Mouse (Mus musculus): ENCODE measurements at regions not wholly inside any gene's neighbourhood (a gene's known extent, or its start where the extent isn't known, plus 50 kb on each side); places are given as distances from the start of the nearest gene placed in this dataset.

DNA sequence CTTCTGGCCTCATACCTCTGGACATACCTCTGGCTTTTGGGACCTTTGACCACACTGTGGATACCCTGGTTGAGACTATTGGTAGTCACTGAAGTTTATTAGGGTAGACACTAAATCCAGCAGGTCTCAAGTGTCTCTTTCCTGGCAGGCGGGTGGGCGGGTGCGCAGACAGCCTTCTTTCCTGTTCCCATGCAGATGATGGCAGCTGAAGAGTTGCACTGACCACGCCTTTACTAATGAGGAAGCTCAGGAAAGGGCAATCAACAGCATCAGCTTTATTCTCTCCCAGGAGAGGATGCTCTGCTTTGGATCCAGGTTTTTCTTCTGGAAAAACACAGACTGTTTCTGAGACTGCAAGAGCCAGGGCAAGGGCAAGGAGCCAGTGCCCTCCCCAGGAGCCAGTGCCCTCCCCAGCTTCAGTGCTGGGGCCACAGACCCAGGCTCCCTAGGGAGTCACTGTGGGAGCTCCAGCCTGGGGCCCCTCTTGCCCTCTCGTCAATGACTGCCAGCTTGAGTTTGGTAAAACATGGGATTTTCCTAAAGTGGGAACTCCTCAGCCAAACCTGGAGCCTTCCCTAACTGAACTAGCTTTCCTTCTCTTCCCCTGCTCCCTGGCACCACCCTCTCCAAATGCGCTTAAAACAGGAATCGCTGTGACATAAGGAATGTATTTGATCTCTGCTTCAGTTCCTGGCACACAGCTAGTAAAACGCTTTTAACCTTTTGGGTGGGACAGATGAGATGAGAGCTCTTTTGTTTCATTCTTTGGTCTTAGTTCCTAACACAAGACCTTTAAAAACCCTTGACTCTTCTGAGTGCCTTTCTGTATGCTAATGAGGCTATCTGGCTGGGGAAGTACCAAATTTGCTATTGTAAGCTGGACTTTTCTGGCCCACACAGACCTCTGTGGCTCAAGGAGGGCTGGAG is 319.6 kb downstream of the 1810013L24Rik start:
- Histone ChIP-seq H3K4me1 (ENCODE audit: control insufficient read depth, insufficient read depth, low read length) (no peaks in the 10 kb centered on the region), H3K27me3 (ENCODE audit: control insufficient read depth, insufficient read depth, low read length) (no peaks in the 10 kb centered on the region), H3K9ac (ENCODE audit: low read depth, low read length) (no peak overlapping the region), H3K9me3 (replicated peaks; ENCODE audit: control insufficient read depth, low read length) (no peaks in the 10 kb centered on the region), H3K4me3 (ENCODE audit: low read depth, low read length) (no peak overlapping the region), H3K27ac (ENCODE audit: low read depth, low read length) (no peak overlapping the region), H3K36me3 (ENCODE audit: control insufficient read depth, insufficient read depth, low read length) (no peaks in the 10 kb centered on the region), H3K4me2 (no peak overlapping the region)
- no peak for ATAC-seq (replicated peaks; ENCODE audit: insufficient number of reproducible peaks, low FRiP score, low TSS enrichment)
- WGBS (ENCODE audit: insufficient replicate concordance): 58% methylated on average over 8 of the region's 8 CpGs

DNA sequence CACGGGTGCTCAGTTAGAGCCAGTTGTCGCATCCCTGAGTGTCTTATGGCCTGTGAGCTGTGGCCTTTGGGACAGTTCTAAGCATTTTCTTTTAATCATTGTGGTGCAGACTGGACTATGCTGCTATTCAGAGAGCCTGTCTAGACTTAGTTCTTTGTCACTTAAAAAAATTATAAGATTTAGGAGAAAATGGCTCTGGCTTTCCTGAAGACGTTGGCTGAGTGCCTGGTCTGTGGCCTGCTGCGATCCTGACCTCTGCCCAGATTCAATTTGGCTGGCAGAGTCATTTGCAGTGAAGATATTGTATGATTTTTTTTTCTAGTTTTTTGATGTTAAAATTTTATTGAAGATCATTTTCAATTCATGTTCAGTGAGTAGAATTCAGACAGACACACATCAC is 322.0 kb downstream of the 1810013L24Rik start:
- Histone ChIP-seq H3K27ac (ENCODE audit: low read depth, low read length) (no peak overlapping the region), H3K9ac (ENCODE audit: low read depth, low read length) (no peak overlapping the region), H3K36me3 (ENCODE audit: control insufficient read depth, insufficient read depth, low read length) (no peaks in the 10 kb centered on the region), H3K4me3 (ENCODE audit: low read depth, low read length) (no peak overlapping the region), H3K4me1 (ENCODE audit: control insufficient read depth, insufficient read depth, low read length) (no peaks in the 10 kb centered on the region), H3K4me2 (no peak overlapping the region), H3K27me3 (ENCODE audit: control insufficient read depth, insufficient read depth, low read length) (no peaks in the 10 kb centered on the region), H3K9me3 (replicated peaks; ENCODE audit: control insufficient read depth, low read length) (no peaks in the 10 kb centered on the region)
- ATAC-seq (replicated peaks; ENCODE audit: insufficient number of reproducible peaks, low FRiP score, low TSS enrichment): no peak
- 82% methylated on average over 4 of the region's 4 CpGs for WGBS (ENCODE audit: insufficient replicate concordance)

DNA sequence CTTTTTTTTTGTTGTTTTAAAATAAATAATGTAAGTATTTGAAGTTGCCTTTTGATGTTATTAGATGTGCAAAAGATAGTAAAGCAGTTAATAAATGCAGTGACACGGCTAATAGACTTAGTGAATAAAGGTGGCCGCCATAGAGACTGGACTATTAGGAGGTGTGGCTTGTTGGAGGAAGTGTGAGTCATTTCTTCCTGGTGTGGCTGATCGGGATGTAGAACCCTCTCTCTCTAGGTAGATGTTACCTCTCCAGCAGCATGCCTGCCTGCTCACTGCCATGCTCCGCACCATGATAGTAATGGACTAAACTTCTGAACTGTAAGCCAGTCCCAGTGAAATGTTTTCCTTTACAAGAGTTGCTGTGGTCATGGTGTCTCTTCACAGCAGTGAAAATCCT is 323.6 kb downstream of the 1810013L24Rik start:
- WGBS (ENCODE audit: insufficient replicate concordance): 74% methylated on average over 4 of the region's 4 CpGs
- Histone ChIP-seq H3K36me3 (ENCODE audit: control insufficient read depth, insufficient read depth, low read length) (no peaks in the 10 kb centered on the region), H3K4me3 (ENCODE audit: low read depth, low read length) (no peak overlapping the region), H3K27ac (ENCODE audit: low read depth, low read length) (no peak overlapping the region), H3K4me1 (ENCODE audit: control insufficient read depth, insufficient read depth, low read length) (no peaks in the 10 kb centered on the region), H3K4me2 (no peak overlapping the region), H3K27me3 (ENCODE audit: control insufficient read depth, insufficient read depth, low read length) (no peaks in the 10 kb centered on the region), H3K9me3 (replicated peaks; ENCODE audit: control insufficient read depth, low read length) (no peaks in the 10 kb centered on the region), H3K9ac (ENCODE audit: low read depth, low read length) (no peak overlapping the region)
- no peak for ATAC-seq (replicated peaks; ENCODE audit: insufficient number of reproducible peaks, low FRiP score, low TSS enrichment)

- no peak for ATAC-seq (replicated peaks; ENCODE audit: insufficient number of reproducible peaks, low FRiP score, low TSS enrichment)
- Histone ChIP-seq H3K27ac (ENCODE audit: low read depth, low read length) (no peak overlapping the region), H3K9ac (ENCODE audit: low read depth, low read length) (no peak overlapping the region), H3K9me3 (replicated peaks; ENCODE audit: control insufficient read depth, low read length) (no peaks in the 10 kb centered on the region; the same call in 1 of the 2 replicates), H3K36me3 (ENCODE audit: control insufficient read depth, insufficient read depth, low read length) (no peaks in the 10 kb centered on the region), H3K4me2 (no peak overlapping the region), H3K4me1 (ENCODE audit: control insufficient read depth, insufficient read depth, low read length) (no peaks in the 10 kb centered on the region), H3K4me3 (ENCODE audit: low read depth, low read length) (no peak overlapping the region), H3K27me3 (ENCODE audit: control insufficient read depth, insufficient read depth, low read length) (no peaks in the 10 kb centered on the region)
- 73% methylated on average over 8 of the region's 8 CpGs for WGBS (ENCODE audit: insufficient replicate concordance)
Observed at GRCm38 (mm10) chr16:9165763-9166310, 335.9 kb downstream of the 1810013L24Rik start.

GRCm38 (mm10) chr16:9176402-9176801 is 346.5 kb downstream of the 1810013L24Rik start:
- Histone ChIP-seq H3K27ac (ENCODE audit: low read depth, low read length) (no peak overlapping the region), H3K36me3 (ENCODE audit: control insufficient read depth, insufficient read depth, low read length) (no peaks in the 10 kb centered on the region), H3K4me2 (no peak overlapping the region), H3K9me3 (replicated peaks; ENCODE audit: control insufficient read depth, low read length) (no peaks in the 10 kb centered on the region), H3K27me3 (ENCODE audit: control insufficient read depth, insufficient read depth, low read length) (no peaks in the 10 kb centered on the region), H3K4me3 (ENCODE audit: low read depth, low read length) (no peak overlapping the region), H3K4me1 (ENCODE audit: control insufficient read depth, insufficient read depth, low read length) (no peaks in the 10 kb centered on the region), H3K9ac (ENCODE audit: low read depth, low read length) (no peak overlapping the region)
- whole genome bisulfite sequencing (ENCODE audit: insufficient replicate concordance): 74% methylated on average over 3 of the region's 3 CpGs
- no peak for ATAC-seq (replicated peaks; ENCODE audit: insufficient number of reproducible peaks, low FRiP score, low TSS enrichment)

DNA sequence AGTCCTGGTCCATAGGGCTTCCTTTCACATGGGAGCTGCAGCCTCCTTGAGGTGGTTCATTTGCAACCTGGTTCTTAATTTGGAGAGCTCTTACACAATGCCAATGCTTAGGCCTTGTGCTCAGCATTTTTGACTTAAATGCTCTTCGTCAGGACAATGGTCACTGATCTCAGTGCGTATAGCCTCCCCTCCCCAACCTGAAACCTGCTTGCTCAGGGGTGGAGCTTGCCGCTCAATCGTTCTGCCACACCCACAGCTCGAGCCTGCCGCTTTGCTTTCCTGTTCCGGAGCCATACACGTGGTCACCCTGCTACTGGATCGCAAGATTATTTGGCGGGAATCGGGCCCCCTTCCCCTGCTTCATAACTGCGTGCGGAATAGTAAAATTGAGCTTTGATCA is 365.9 kb downstream of the 1810013L24Rik start:
- Histone ChIP-seq H3K9ac (ENCODE audit: low read depth, low read length) (no peak overlapping the region), H3K4me2 (no peak overlapping the region), H3K4me1 (ENCODE audit: control insufficient read depth, insufficient read depth, low read length) (0 out of 2 replicates have a peak, but pooled peaks cover 2% of the 10 kb centered on the region), H3K4me3 (ENCODE audit: low read depth, low read length) (no peak overlapping the region), H3K36me3 (ENCODE audit: control insufficient read depth, insufficient read depth, low read length) (no peaks in the 10 kb centered on the region), H3K27ac (ENCODE audit: low read depth, low read length) (no peak overlapping the region), H3K27me3 (ENCODE audit: control insufficient read depth, insufficient read depth, low read length) (no peaks in the 10 kb centered on the region), H3K9me3 (replicated peaks; ENCODE audit: control insufficient read depth, low read length) (peaks cover 4% of the 10 kb centered on the region; the same call in 1 of the 2 replicates)
- 38% methylated on average over 13 of the region's 13 CpGs for WGBS (ENCODE audit: insufficient replicate concordance)
- no peak for ATAC-seq (replicated peaks; ENCODE audit: insufficient number of reproducible peaks, low FRiP score, low TSS enrichment)

DNA sequence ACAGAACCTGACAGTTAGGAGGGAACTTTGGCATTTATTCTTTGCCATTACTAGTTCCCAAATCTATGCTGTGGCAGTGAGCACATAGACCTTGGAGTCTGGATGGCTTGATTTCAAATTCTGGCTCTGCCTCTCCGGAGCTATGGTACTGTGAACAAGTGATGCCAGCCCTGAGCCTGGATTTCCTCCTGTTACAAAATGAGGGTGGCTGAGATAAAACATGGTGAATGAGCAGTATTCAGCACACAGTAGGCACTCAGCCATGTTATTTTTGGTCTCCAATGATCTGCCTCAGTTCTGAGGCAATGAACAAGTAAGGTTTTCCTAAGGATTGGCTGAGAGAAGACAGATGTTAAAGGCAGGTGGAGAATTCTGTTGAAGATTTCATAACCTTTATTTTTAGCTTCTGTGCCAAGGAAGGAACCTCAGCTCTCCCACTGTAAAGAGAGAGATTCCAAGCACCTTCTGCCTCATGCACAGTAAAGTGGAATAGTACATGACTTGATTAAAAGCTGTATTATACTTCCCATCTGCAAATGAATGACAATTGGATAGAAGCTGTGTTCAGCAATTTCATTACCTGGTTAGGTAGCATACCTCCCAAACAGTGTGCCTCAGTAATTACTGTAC is 369.1 kb downstream of the 1810013L24Rik start:
- no peak overlapping the region for H3K27ac ChIP-seq (ENCODE audit: low read depth, low read length)
- ATAC-seq (replicated peaks; ENCODE audit: insufficient number of reproducible peaks, low FRiP score, low TSS enrichment): no peak
- H3K36me3 ChIP-seq (ENCODE audit: control insufficient read depth, insufficient read depth, low read length): no peaks in the 10 kb centered on the region
- H3K9ac ChIP-seq (ENCODE audit: low read depth, low read length): no peak overlapping the region
- 87% methylated on average over 1 of the region's 1 CpGs for WGBS (ENCODE audit: insufficient replicate concordance)
- H3K9me3 ChIP-seq (replicated peaks; ENCODE audit: control insufficient read depth, low read length): no peaks in the 10 kb centered on the region
- no peak overlapping the region for H3K4me2 ChIP-seq
- no peak overlapping the region for H3K4me3 ChIP-seq (ENCODE audit: low read depth, low read length)
- no peaks in the 10 kb centered on the region for H3K27me3 ChIP-seq (ENCODE audit: control insufficient read depth, insufficient read depth, low read length)
- no peaks in the 10 kb centered on the region for H3K4me1 ChIP-seq (ENCODE audit: control insufficient read depth, insufficient read depth, low read length)

GRCm38 (mm10) chr16:9208602-9209001 is 378.7 kb downstream of the 1810013L24Rik start:
- H3K36me3 ChIP-seq (ENCODE audit: control insufficient read depth, insufficient read depth, low read length): no peaks in the 10 kb centered on the region
- H3K9me3 ChIP-seq (replicated peaks; ENCODE audit: control insufficient read depth, low read length): no peaks in the 10 kb centered on the region
- WGBS (ENCODE audit: insufficient replicate concordance): 78% methylated on average over 4 of the region's 4 CpGs
- no peak overlapping the region for H3K9ac ChIP-seq (ENCODE audit: low read depth, low read length)
- no peak overlapping the region for H3K4me3 ChIP-seq (ENCODE audit: low read depth, low read length)
- no peaks in the 10 kb centered on the region for H3K4me1 ChIP-seq (ENCODE audit: control insufficient read depth, insufficient read depth, low read length)
- no peak for ATAC-seq (replicated peaks; ENCODE audit: insufficient number of reproducible peaks, low FRiP score, low TSS enrichment)
- H3K27ac ChIP-seq (ENCODE audit: low read depth, low read length): no peak overlapping the region
- H3K4me2 ChIP-seq: no peak overlapping the region
- H3K27me3 ChIP-seq (ENCODE audit: control insufficient read depth, insufficient read depth, low read length): no peaks in the 10 kb centered on the region

Measured in heart, embryonic 11.5 days (tissue).